Mouse (Mus musculus) kidney, adult 11 months (tissue): ENCODE results near the gene Col7a1.

Source experiments
- DNase-seq: peaks from one replicate; pipeline ENCODE4 v3.0.0; 2022

The Col7a1 gene

DNA sequence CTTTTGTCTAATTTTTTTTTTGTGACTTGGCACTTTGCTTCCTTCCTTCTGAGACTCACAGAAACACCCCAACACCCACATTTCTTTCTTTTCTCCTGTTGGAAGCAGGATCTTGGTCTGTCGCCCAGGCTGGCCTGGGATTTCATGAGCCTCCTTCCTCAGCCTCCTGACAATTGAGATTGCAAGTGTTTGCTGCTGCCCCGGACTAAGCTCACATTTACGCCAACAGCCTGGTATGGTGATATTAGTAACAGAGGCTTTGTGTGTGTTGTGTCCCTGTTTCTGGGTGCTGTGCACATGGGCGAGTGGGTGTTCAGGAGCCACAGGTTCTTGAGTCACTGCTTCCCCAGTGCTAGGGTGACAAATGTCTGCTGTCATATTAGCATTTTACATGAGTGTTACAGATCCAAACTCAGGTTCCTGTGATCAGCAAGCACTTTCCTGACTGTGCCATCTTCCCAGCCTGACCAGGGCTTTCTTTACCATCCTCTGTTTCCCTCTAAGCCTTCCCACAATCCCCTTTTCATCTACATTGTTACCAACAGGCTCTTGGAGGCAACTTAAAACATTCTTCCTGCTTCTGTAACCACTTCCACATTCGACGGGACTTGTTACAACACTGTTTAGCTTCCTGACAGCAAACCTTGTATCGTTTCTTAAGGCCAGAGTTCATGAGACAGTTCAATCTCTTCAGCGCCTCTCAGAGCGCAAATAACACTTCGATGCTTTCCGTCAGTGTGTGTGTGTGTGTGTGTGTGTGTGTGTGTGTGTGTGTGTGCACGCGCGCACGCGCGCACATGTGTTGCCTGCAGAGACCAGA lies 69.7 kb downstream of the Col7a1 start:
- DNase-seq: no peak

DNA sequence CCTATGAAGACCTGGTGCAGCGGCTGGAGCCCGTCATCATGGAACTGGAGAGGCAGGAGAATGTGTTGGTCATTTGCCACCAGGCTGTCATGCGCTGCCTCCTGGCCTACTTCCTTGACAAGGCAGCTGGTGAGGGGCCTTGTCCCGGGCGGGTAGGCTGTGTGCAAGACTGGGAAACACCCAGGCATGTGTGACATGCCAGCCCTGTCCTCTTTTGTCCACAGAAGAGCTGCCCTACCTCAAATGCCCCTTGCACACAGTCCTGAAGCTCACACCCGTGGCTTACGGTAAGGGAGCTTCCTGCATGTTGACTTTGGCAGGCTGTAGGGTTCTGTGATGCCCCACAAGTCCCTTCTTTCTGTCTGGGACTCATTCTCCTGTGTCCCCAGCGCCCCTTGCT lies 74.1 kb downstream of the Col7a1 start:
- no peak for DNase-seq

DNA sequence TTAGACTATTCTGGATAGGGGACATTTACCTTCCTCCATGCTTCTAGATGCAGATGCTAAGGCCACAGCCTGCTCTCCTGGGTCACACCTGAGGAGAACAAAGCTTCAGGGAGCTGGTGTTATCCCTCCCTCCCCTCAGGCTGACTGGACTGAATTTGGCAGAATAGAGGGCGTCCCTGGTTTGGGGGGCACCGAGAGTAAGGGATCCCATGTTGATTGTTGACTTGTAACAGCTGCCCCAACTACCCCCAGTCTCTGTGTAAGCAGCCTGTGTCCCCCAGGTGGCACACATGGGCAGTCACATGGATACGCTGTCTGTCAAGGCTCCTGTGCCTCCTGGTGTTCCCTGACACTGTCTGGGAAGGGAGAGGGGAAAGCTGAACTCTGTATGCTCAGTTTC lies 75.0 kb downstream of the Col7a1 start:
- DNase-seq: no peak

DNA sequence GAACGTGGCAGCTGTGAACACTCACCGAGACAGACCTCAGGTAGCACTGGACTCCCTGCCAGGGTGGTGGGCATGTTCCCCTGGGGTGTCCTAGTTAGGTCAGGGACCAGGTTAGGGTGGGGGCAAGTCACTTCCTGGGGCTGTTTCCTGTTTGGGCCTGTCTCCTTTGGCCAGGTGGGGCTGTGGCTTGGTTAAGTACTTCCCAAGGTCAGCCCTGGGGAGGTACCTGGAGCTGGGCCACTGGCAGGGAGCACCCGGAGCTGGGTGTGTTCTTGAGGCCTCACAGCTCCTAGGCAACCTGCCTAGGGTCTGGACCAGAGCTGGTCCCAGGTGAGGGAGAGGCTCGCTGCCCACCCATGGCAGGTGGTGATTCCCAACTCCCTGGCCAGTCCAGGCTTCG lies 75.5 kb downstream of the Col7a1 start:
- DNase-seq: no peak

DNA sequence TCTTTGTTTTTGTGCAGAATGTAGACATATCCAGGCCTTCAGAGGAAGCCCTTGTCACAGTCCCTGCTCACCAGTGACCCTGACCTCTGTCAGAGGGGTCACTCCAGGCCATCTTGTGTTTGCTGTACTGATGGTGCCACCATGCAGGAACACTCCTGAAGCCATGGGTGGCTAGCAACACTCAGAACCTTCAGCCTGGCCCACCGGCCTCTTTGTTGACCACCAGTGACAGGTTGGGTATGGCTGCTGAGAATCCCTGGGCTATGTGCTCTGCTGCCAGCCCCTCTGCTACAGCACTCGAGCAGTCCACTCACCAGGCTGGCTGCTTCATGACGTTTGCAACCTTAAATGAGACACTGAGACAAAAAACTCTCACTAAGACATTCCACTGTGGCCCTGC lies 76.9 kb downstream of the Col7a1 start:
- no peak for DNase-seq

DNA sequence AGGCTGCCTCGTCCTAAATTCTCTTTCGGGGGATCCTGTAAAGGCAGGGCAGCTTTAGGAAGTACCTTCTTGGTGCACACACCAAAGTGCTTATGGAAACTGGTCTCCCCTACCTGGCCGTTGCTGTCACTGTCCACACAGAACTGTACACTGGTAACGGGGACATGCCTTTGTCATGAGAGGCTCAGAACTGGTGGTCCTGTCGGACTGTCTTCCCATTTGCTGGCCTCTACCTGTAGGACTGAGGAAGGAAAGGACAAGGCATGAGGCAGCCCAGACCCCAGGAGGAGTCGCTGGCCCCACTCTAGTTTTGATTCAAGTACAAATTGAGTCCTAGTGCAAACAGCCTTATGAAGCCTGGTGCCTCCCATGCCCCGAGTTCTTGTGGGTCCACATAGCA lies 77.6 kb downstream of the Col7a1 start:
- DNase-seq: no peak

DNA sequence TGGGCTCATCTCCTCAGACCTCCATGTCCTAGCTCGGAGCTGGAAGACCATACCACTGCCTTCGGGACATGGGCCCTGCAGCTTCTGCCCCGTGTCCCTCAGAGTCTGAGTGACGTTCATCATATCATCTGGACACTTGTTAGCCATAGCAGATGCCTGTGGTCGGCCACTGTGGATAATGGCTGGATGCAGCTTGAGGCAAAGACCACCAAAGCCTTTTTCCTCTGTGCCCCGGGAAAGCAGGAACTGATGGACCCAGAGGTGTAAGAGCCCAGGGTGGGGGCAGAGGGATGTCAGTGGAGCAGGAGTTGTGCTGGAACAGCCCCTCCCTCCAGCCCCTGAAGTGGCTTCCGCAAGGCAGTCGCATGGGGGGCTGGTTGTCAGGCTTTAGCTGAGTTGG lies 78.3 kb downstream of the Col7a1 start:
- DNase-seq: no peak

DNA sequence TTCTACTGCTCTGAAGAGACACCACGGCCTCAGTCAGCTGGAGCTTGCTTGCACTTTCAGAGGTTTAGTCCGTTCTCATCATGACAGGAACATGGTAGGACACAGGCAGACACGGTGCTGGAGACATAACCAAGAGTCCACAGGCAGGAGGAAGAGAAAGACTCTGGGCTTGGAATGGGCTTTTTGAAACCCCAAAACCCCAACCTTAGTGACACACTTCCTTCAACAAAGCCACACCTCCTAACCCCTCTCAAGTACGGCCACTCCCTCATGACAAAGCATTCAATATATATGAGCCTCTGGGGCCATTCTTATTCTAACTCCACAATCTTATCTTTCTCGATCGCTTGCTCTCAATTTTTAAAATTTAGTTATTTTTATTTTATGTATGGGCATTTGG lies 79.0 kb downstream of the Col7a1 start:
- no peak for DNase-seq
